Mouse (Mus musculus): ENCODE data around the gene Hspa4. TPM values are rescaled to one million over a fixed set of nuclear protein-coding genes. Genes with fewer than 3 reads are reported as not detected.

Hspa4 gene
- total and polyA plus RNA-seq, 3 experiments, result 184 to 585 (median 363) TPM

- H3K4me3 ChIP-seq (replicated peaks in 1 of 3; ENCODE audit: low read depth in 2 of 3, low read length in 2 of 3, poor library complexity in 1 of 3), result no peak overlapping the region
- in situ Hi-C loops (cut with MboI; ENCODE audit: low pct_ligation_motif_present, low pct_unique_long_range_greater_than_20kb, low sequenced_read_pairs) (loop anchor here (5.0 to 25.0 kb wide), 2 partner anchors 165 to 840 kb away; no protein-coding TSS in a partner anchor), dilution Hi-C loops (cut with MboI; ENCODE audit: extremely low pct_ligation_motif_present, extremely low pct_unique_long_range_greater_than_20kb, low sequenced_read_pairs) (no loop called here)
- DNase-seq (ENCODE audit: extremely low read depth), result no peak
- H3K9ac ChIP-seq (ENCODE audit: insufficient read depth, low read depth), result no peak overlapping the region
- peaks cover 3% of the 10 kb centered on the region for H3K9me3 ChIP-seq (replicated peaks; ENCODE audit: low read length)
- no peaks in the 10 kb centered on the region for H3K79me2 ChIP-seq (replicated peaks; ENCODE audit: control insufficient read depth, extremely low read depth, insufficient read depth, poor library complexity, severe bottlenecking)
- no peak overlapping the region for H3K4me2 ChIP-seq (ENCODE audit: insufficient read depth, low read depth, poor library complexity, severe bottlenecking)
- no peak overlapping the region for H3K27ac ChIP-seq (ENCODE audit: insufficient read depth, low read depth)
- peaks cover 6 to 68% of the 10 kb centered on the region in 2 experiments for H3K36me3 ChIP-seq (replicated peaks in 1 of 2; ENCODE audit: control insufficient read depth in 1 of 2, insufficient read depth in 1 of 2, low read length in 1 of 2)
- H3K4me1 ChIP-seq (ENCODE audit: control insufficient read depth in 1 of 2, insufficient read depth in 2 of 2), result peaks cover 0 to 15% of the 10 kb centered on the region in 2 experiments; a peak in 2 of 4 replicates
- no peaks in the 10 kb centered on the region for H3K27me3 ChIP-seq (replicated peaks)
- TF ChIP-seq ELF1 (IDR thresholded peaks at IDR 0.05; ENCODE audit: low read depth, low read length) (no peak), UBTF (IDR thresholded peaks at IDR 0.05; ENCODE audit: low read depth, low read length) (no peak), ZMIZ1 (IDR thresholded peaks at IDR 0.05; ENCODE audit: low read depth, low read length) (no peak), CHD2 (IDR thresholded peaks at IDR 0.05; ENCODE audit: low read length) (no peak), CHD1 (IDR thresholded peaks at IDR 0.05; ENCODE audit: low read depth, low read length) (no peak), POLR2AphosphoS2 (IDR thresholded peaks at IDR 0.05; ENCODE audit: low read depth, low read length) (no peak), MXI1 (IDR thresholded peaks at IDR 0.05; ENCODE audit: low read depth, low read length) (no peak), RCOR1 (conservative IDR thresholded peaks at IDR 0.05; ENCODE audit: low read depth, low read length) (no peak), MEF2A (IDR thresholded peaks at IDR 0.05; ENCODE audit: borderline replicate concordance, low read depth, low read length) (no peak), IRF4 (IDR thresholded peaks at IDR 0.05; ENCODE audit: low read depth, low read length) (no peak), MAZ (IDR thresholded peaks at IDR 0.05; ENCODE audit: low read depth, low read length) (no peak), JUND (conservative IDR thresholded peaks at IDR 0.05; ENCODE audit: low read depth, low read length) (no peak), E2F4 (IDR thresholded peaks at IDR 0.05; ENCODE audit: insufficient replicate concordance, low read depth, low read length) (no peak), MAFK (IDR thresholded peaks at IDR 0.05; ENCODE audit: insufficient replicate concordance, low read length) (no peak), ZKSCAN1 (IDR thresholded peaks at IDR 0.05; ENCODE audit: borderline replicate concordance, low read depth, low read length) (no peak), ZNF384 (IDR thresholded peaks at IDR 0.05; ENCODE audit: low read depth, low read length) (no peak), HCFC1 (IDR thresholded peaks at IDR 0.05; ENCODE audit: low read depth, low read length) (no peak)
These were observed 47.8 kb downstream of the Hspa4 start for GRCm38 (mm10) chr11:53252186-53253119.

GRCm38 (mm10) chr11:53250796-53251195, 49.5 kb downstream of the Hspa4 start:
- dilution Hi-C loops (cut with MboI; ENCODE audit: extremely low pct_ligation_motif_present, extremely low pct_unique_long_range_greater_than_20kb, low sequenced_read_pairs), result no loop called here
- no peak overlapping the region for H3K27ac ChIP-seq (ENCODE audit: insufficient read depth, low read depth)
- H3K4me1 ChIP-seq (ENCODE audit: control insufficient read depth in 1 of 2, insufficient read depth in 2 of 2), result peaks cover 0 to 21% of the 10 kb centered on the region in 2 experiments; a peak in 2 of 4 replicates
- H3K9me3 ChIP-seq (replicated peaks; ENCODE audit: low read length), result peaks cover 3% of the 10 kb centered on the region
- H3K4me2 ChIP-seq (ENCODE audit: insufficient read depth, low read depth, poor library complexity, severe bottlenecking), result no peak overlapping the region
- H3K27me3 ChIP-seq (replicated peaks), result no peaks in the 10 kb centered on the region
- in situ Hi-C loops (cut with MboI; ENCODE audit: low pct_ligation_motif_present, low pct_unique_long_range_greater_than_20kb, low sequenced_read_pairs), result loop anchor here (5.0 to 25.0 kb wide), 2 partner anchors 163 to 838 kb away; no protein-coding TSS in a partner anchor
- TF ChIP-seq ZKSCAN1 (IDR thresholded peaks at IDR 0.05; ENCODE audit: borderline replicate concordance, low read depth, low read length) (no peak), ETS1 (conservative IDR thresholded peaks at IDR 0.05; ENCODE audit: low read depth, low read length) (no peak), EP300 (IDR thresholded peaks at IDR 0.05; ENCODE audit: low read length) (no peak), TCF12 (IDR thresholded peaks at IDR 0.05; ENCODE audit: low read depth, low read length) (no peak), SMC3 (IDR thresholded peaks at IDR 0.05; ENCODE audit: low read depth, low read length) (no peak), ELF1 (IDR thresholded peaks at IDR 0.05; ENCODE audit: low read depth, low read length) (no peak), JUND (conservative IDR thresholded peaks at IDR 0.05; ENCODE audit: low read depth, low read length) (no peak), MAZ (IDR thresholded peaks at IDR 0.05; ENCODE audit: low read depth, low read length) (no peak), ZC3H11A (IDR thresholded peaks at IDR 0.05; ENCODE audit: low read depth, low read length) (no peak), MAFK (IDR thresholded peaks at IDR 0.05; ENCODE audit: insufficient replicate concordance, low read length) (no peak), USF1 (IDR thresholded peaks at IDR 0.05; ENCODE audit: low read depth, low read length) (no peak), MYC (IDR thresholded peaks at IDR 0.05; ENCODE audit: low read depth, low read length) (no peak), USF2 (conservative IDR thresholded peaks at IDR 0.05; ENCODE audit: low read depth, low read length) (no peak), RAD21 (IDR thresholded peaks at IDR 0.05; ENCODE audit: low read depth, low read length) (no peak), NRF1 (IDR thresholded peaks at IDR 0.05; ENCODE audit: low read depth, low read length) (no peak), HCFC1 (IDR thresholded peaks at IDR 0.05; ENCODE audit: low read depth, low read length) (no peak), CTCF (conservative IDR thresholded peaks at IDR 0.05 in 1 of 2, IDR thresholded peaks at IDR 0.05 in 1 of 2; ENCODE audit: low read depth in 2 of 2, low read length in 2 of 2) (no peak)
- no peak overlapping the region for H3K4me3 ChIP-seq (replicated peaks in 1 of 3; ENCODE audit: low read depth in 2 of 3, low read length in 2 of 3, poor library complexity in 1 of 3)
- H3K9ac ChIP-seq (ENCODE audit: insufficient read depth, low read depth), result no peak overlapping the region
- no peaks in the 10 kb centered on the region for H3K79me2 ChIP-seq (replicated peaks; ENCODE audit: control insufficient read depth, extremely low read depth, insufficient read depth, poor library complexity, severe bottlenecking)
- no peak for DNase-seq (ENCODE audit: extremely low read depth)
- peaks cover 0 to 52% of the 10 kb centered on the region in 2 experiments for H3K36me3 ChIP-seq (replicated peaks in 1 of 2; ENCODE audit: control insufficient read depth in 1 of 2, insufficient read depth in 1 of 2, low read length in 1 of 2)
